Mouse (Mus musculus): Measurements from ENCODE around the gene Prrx2. TPM values are rescaled to one million over a fixed set of nuclear protein-coding genes. Genes with fewer than 3 reads are reported as not detected.
"Not testable (repeated sequence)": the region's sequence is repeated elsewhere in the genome, so short reads cannot be mapped to it uniquely, and the experiment has no call there.

The Prrx2 gene
- total and polyA plus RNA-seq, 2 experiments from 2014 or later, result 4.4 to 5.1 TPM

- no peaks in the 10 kb centered on the region for H3K27me3 ChIP-seq (ENCODE audit: insufficient read depth, low read length)
- WGBS, result 85% methylated on average over 8 of the region's 8 CpGs
- DNase-seq (ENCODE audit: low spot score), result no peak
- TF ChIP-seq CTCF (IDR thresholded peaks at IDR 0.05), result no peak
- no peaks in the 10 kb centered on the region for H3K9me3 ChIP-seq (ENCODE audit: low read length)
- H3K4me3 ChIP-seq (ENCODE audit: low read depth, low read length), result no peak overlapping the region
- ATAC-seq (ENCODE audit: low FRiP score), result no peak
- no peak overlapping the region for H3K9ac ChIP-seq (replicated peaks; ENCODE audit: low read length, poor library complexity, severe bottlenecking)
- H3K4me2 ChIP-seq (ENCODE audit: low read depth, low read length, poor library complexity, severe bottlenecking), result no peak overlapping the region
- no peaks in the 10 kb centered on the region for H3K36me3 ChIP-seq (ENCODE audit: insufficient read depth, low read length)
- no peak overlapping the region for H3K27ac ChIP-seq (ENCODE audit: low read depth, low read length)
- peaks cover 2% of the 10 kb centered on the region; the same call in 1 of the 2 replicates for H3K4me1 ChIP-seq (ENCODE audit: insufficient read depth, low read length)
These were observed 78.2 kb downstream of the Prrx2 start for GRCm38 (mm10) chr2:30913022-30913421.

- H3K27me3 ChIP-seq (ENCODE audit: insufficient read depth, low read length), result no peaks in the 10 kb centered on the region
- H3K9me3 ChIP-seq (ENCODE audit: low read length), result no peaks in the 10 kb centered on the region
- no peak overlapping the region for H3K4me3 ChIP-seq (ENCODE audit: low read depth, low read length)
- 46% methylated on average over 3 of the region's 3 CpGs for WGBS
- no peak overlapping the region for H3K4me2 ChIP-seq (ENCODE audit: low read depth, low read length, poor library complexity, severe bottlenecking)
- no peak overlapping the region for H3K27ac ChIP-seq (ENCODE audit: low read depth, low read length)
- H3K36me3 ChIP-seq (ENCODE audit: insufficient read depth, low read length), result no peaks in the 10 kb centered on the region
- no peak for TF ChIP-seq CTCF (IDR thresholded peaks at IDR 0.05)
- no peak for ATAC-seq (ENCODE audit: low FRiP score)
- H3K9ac ChIP-seq (replicated peaks; ENCODE audit: low read length, poor library complexity, severe bottlenecking), result no peak overlapping the region
- H3K4me1 ChIP-seq (ENCODE audit: insufficient read depth, low read length), result peaks cover 2% of the 10 kb centered on the region; the same call in 1 of the 2 replicates
- DNase-seq (ENCODE audit: low spot score), result no peak
These were observed 80.1 kb downstream of the Prrx2 start for GRCm38 (mm10) chr2:30914836-30915235.

GRCm38 (mm10) chr2:30915376-30915775 lies 80.6 kb downstream of the Prrx2 start:
- H3K27me3 ChIP-seq (ENCODE audit: insufficient read depth, low read length), result no peaks in the 10 kb centered on the region
- H3K36me3 ChIP-seq (ENCODE audit: insufficient read depth, low read length), result no peaks in the 10 kb centered on the region
- DNase-seq (ENCODE audit: low spot score) (no peak), ATAC-seq (ENCODE audit: low FRiP score) (no peak)
- no peak overlapping the region for H3K4me3 ChIP-seq (ENCODE audit: low read depth, low read length)
- WGBS, result 78% methylated on average over 5 of the region's 5 CpGs
- H3K9ac ChIP-seq (replicated peaks; ENCODE audit: low read length, poor library complexity, severe bottlenecking), result no peak overlapping the region
- TF ChIP-seq CTCF (IDR thresholded peaks at IDR 0.05), result no peak
- no peak overlapping the region for H3K27ac ChIP-seq (ENCODE audit: low read depth, low read length)
- H3K4me2 ChIP-seq (ENCODE audit: low read depth, low read length, poor library complexity, severe bottlenecking), result no peak overlapping the region
- no peaks in the 10 kb centered on the region for H3K9me3 ChIP-seq (ENCODE audit: low read length)
- H3K4me1 ChIP-seq (ENCODE audit: insufficient read depth, low read length), result peaks cover 2% of the 10 kb centered on the region; the same call in 1 of the 2 replicates

- DNase-seq (ENCODE audit: low spot score); H3K9me3 ChIP-seq (ENCODE audit: low read length); ATAC-seq (ENCODE audit: low FRiP score); H3K27me3 ChIP-seq (ENCODE audit: insufficient read depth, low read length); H3K4me3 ChIP-seq (ENCODE audit: low read depth, low read length); H3K36me3 ChIP-seq (ENCODE audit: insufficient read depth, low read length); H3K9ac ChIP-seq (replicated peaks; ENCODE audit: low read length, poor library complexity, severe bottlenecking); H3K4me2 ChIP-seq (ENCODE audit: low read depth, low read length, poor library complexity, severe bottlenecking); H3K27ac ChIP-seq (ENCODE audit: low read depth, low read length); H3K4me1 ChIP-seq (ENCODE audit: insufficient read depth, low read length): not testable (repeated sequence)
- WGBS, result 56% methylated on average over 6 of the region's 6 CpGs
These were observed 81.2 kb downstream of the Prrx2 start for GRCm38 (mm10) chr2:30915933-30916332.

GRCm38 (mm10) chr2:30917649-30918048 lies 82.9 kb downstream of the Prrx2 start:
- ATAC-seq (ENCODE audit: low FRiP score) (no peak), DNase-seq (ENCODE audit: low spot score) (no peak)
- H3K9me3 ChIP-seq (ENCODE audit: low read length), result no peaks in the 10 kb centered on the region
- no peak for TF ChIP-seq CTCF (IDR thresholded peaks at IDR 0.05)
- no peak overlapping the region for H3K4me2 ChIP-seq (ENCODE audit: low read depth, low read length, poor library complexity, severe bottlenecking)
- no peak overlapping the region for H3K9ac ChIP-seq (replicated peaks; ENCODE audit: low read length, poor library complexity, severe bottlenecking)
- no peaks in the 10 kb centered on the region for H3K27me3 ChIP-seq (ENCODE audit: insufficient read depth, low read length)
- H3K36me3 ChIP-seq (ENCODE audit: insufficient read depth, low read length), result no peaks in the 10 kb centered on the region
- H3K4me3 ChIP-seq (ENCODE audit: low read depth, low read length), result no peak overlapping the region
- H3K4me1 ChIP-seq (ENCODE audit: insufficient read depth, low read length), result peaks cover 2% of the 10 kb centered on the region; the same call in 1 of the 2 replicates
- 88% methylated on average over 7 of the region's 7 CpGs for WGBS
- H3K27ac ChIP-seq (ENCODE audit: low read depth, low read length), result no peak overlapping the region

- 56% methylated on average over 6 of the region's 6 CpGs for WGBS
- Histone ChIP-seq H3K9me3 (ENCODE audit: low read length) (no peaks in the 10 kb centered on the region), H3K4me1 (ENCODE audit: insufficient read depth, low read length) (peaks cover 2% of the 10 kb centered on the region; the same call in 1 of the 2 replicates), H3K4me2 (ENCODE audit: low read depth, low read length, poor library complexity, severe bottlenecking) (no peak overlapping the region), H3K27ac (ENCODE audit: low read depth, low read length) (no peak overlapping the region), H3K4me3 (ENCODE audit: low read depth, low read length) (no peak overlapping the region), H3K36me3 (ENCODE audit: insufficient read depth, low read length) (no peaks in the 10 kb centered on the region), H3K27me3 (ENCODE audit: insufficient read depth, low read length) (no peaks in the 10 kb centered on the region), H3K9ac (replicated peaks; ENCODE audit: low read length, poor library complexity, severe bottlenecking) (no peak overlapping the region)
- no peak for TF ChIP-seq CTCF (IDR thresholded peaks at IDR 0.05)
- DNase-seq (ENCODE audit: low spot score), result no peak
- ATAC-seq (ENCODE audit: low FRiP score), result no peak
These were observed 83.4 kb downstream of the Prrx2 start for GRCm38 (mm10) chr2:30918126-30918525.

Data from midbrain, postnatal 0 days (tissue).